Mouse (Mus musculus): ENCODE results near the gene Klhl1.

GRCm38 (mm10) chr14:96217805-96218441, 301.0 kb downstream of the Klhl1 start:
- TF ChIP-seq CTCF (IDR thresholded peaks at IDR 0.05; ENCODE audit: low read depth, low read length) (no peak), TAL1 (conservative IDR thresholded peaks at IDR 0.05; ENCODE audit: low read depth, low read length) (no peak), GATA1 (IDR thresholded peaks at IDR 0.05; ENCODE audit: borderline replicate concordance, low read length) (no peak), POLR2AphosphoS5 (IDR thresholded peaks at IDR 0.05; ENCODE audit: insufficient replicate concordance, low read depth, low read length) (no peak), GATA2 (IDR thresholded peaks at IDR 0.05; ENCODE audit: borderline replicate concordance, low read depth, low read length) (no peak)
